15 mouse cellular contexts compared by ENCODE assay signal in the genomic region with DNA sequence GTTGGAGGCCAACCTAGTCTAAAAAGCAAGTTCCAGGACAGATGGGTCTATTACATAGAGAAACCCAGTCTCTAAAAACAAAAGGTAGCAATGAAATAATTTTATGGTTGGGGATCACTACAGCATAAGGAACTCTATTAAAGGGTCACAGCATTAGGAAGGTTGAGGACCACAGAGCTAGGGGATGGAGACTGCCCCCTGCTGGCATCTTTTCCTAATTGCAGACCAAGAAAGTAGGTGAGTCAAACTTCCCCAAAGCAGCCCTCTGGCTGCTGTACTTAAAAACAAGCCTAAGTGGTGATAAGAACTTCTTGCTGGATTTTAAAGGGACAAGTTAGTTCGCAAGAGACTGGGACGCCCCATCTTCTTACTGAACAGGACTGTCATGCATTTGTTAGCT. TPM values are rescaled to one million over a fixed set of nuclear protein-coding genes. Genes with fewer than 3 reads are reported as not detected.
DNase-seq lines count a peak whose midpoint lies in the region; ATAC-seq and TF ChIP-seq lines count a peak whose summit lies in the region.
"Had no signal": no experiment of that assay in that cellular context is flagged by ENCODE, and none has a peak within 500 bp of the region (broad histone marks: within the 10 kb centered on the region; RNA-seq: fewer than 3 reads in every experiment).

No protein-coding gene starts in this region.

- DNase-seq in lung, adult 2 months: no peak
- DNase-seq in lung, postnatal 4 days: no peak
- peak; percentile 4 for DNase-seq in splenic B cell, adult 2 months (ENCODE audit: low read depth, low spot score)
- DNase-seq in testis, postnatal 10 days (ENCODE audit: low spot score): no peak

- no peaks in the 10 kb centered on the region for H3K4me1 ChIP-seq in intestine, postnatal 0 days (replicated peaks; ENCODE audit: control insufficient read depth, insufficient read depth, low read length)
- no peaks in the 10 kb centered on the region for H3K4me1 ChIP-seq in intestine, embryonic 15.5 days (replicated peaks)
- H3K4me1 ChIP-seq in lung, adult 2 months (ENCODE audit: control insufficient read depth, insufficient read depth, low read length): no peaks in the 10 kb centered on the region
- H3K4me1 ChIP-seq in E14TG2a.4 (replicated peaks; ENCODE audit: low read depth, low read length): peaks cover 14% of the 10 kb centered on the region; the same call in 1 of the 2 replicates
- H3K4me1 ChIP-seq: forebrain, embryonic 15.5 days; heart, embryonic 13.5 days; hindbrain, embryonic 10.5 days; limb, embryonic 15.5 days; neural tube, embryonic 15.5 days had no signal

- no peak overlapping the region for H3K9ac ChIP-seq in intestine, postnatal 0 days (ENCODE audit: low read depth, low read length)
- H3K9ac ChIP-seq in intestine, embryonic 15.5 days: no peak overlapping the region
- H3K9ac ChIP-seq: forebrain, embryonic 15.5 days; heart, embryonic 13.5 days; limb, embryonic 15.5 days; neural tube, embryonic 15.5 days had no signal

- no peak for TF ChIP-seq POLR2A in lung, adult 2 months (IDR thresholded peaks at IDR 0.05; ENCODE audit: borderline replicate concordance, extremely low read depth, low read depth, low read length)

- no peaks in the 10 kb centered on the region for H3K36me3 ChIP-seq in intestine, postnatal 0 days (ENCODE audit: control insufficient read depth, insufficient read depth)
- H3K36me3 ChIP-seq in intestine, embryonic 15.5 days: no peaks in the 10 kb centered on the region
- no peaks in the 10 kb centered on the region for H3K36me3 ChIP-seq in E14TG2a.4 (ENCODE audit: insufficient read depth, low read length)
- no peaks in the 10 kb centered on the region for H3K36me3 ChIP-seq in splenic B cell, adult 2 months (ENCODE audit: control insufficient read depth, insufficient read depth, low read length, poor library complexity, severe bottlenecking)
- H3K36me3 ChIP-seq: forebrain, embryonic 15.5 days; heart, embryonic 13.5 days; hindbrain, embryonic 10.5 days; limb, embryonic 15.5 days; neural tube, embryonic 15.5 days had no signal

- 0 out of 2 replicates have a peak, but pooled peaks have one; percentile 27 for TF ChIP-seq CTCF in intestine, postnatal 0 days (IDR thresholded peaks at IDR 0.05; ENCODE audit: low read depth)
- TF ChIP-seq CTCF in lung, adult 2 months (IDR thresholded peaks at IDR 0.05; ENCODE audit: insufficient read depth, low read length): 0 out of 2 replicates have a peak, but pooled peaks have one; percentile 5
- TF ChIP-seq CTCF in E14TG2a.4 (conservative IDR thresholded peaks at IDR 0.05; ENCODE audit: low read length): peak; percentile 59

- no peak for ATAC-seq in intestine, postnatal 0 days
- ATAC-seq in intestine, embryonic 15.5 days: no peak
- ATAC-seq: CD4-positive, CD25-positive, alpha-beta regulatory T cell, adult 4 months; forebrain, embryonic 15.5 days; intestine, embryonic 16.5 days had no signal

- WGBS in intestine, postnatal 0 days: 39% methylated on average over 2 of the region's 2 CpGs
- 53% methylated on average over 2 of the region's 2 CpGs for WGBS in intestine, embryonic 15.5 days
- 55% methylated on average over 2 of the region's 2 CpGs for WGBS in lung, adult 2 months

- no peak overlapping the region for H3K4me2 ChIP-seq in intestine, postnatal 0 days (replicated peaks; ENCODE audit: low read depth)
- H3K4me2 ChIP-seq in intestine, embryonic 15.5 days (replicated peaks): no peak overlapping the region
- H3K4me2 ChIP-seq: forebrain, embryonic 15.5 days; heart, embryonic 13.5 days; limb, embryonic 15.5 days; neural tube, embryonic 15.5 days had no signal

- no peaks in the 10 kb centered on the region for H3K9me3 ChIP-seq in intestine, postnatal 0 days (ENCODE audit: control insufficient read depth)
- H3K9me3 ChIP-seq in intestine, embryonic 15.5 days: no peaks in the 10 kb centered on the region
- H3K9me3 ChIP-seq in E14TG2a.4 (ENCODE audit: low read length): no peaks in the 10 kb centered on the region; the same call in 1 of the 2 replicates
- H3K9me3 ChIP-seq: forebrain, embryonic 15.5 days; heart, embryonic 13.5 days; hindbrain, embryonic 10.5 days; limb, embryonic 15.5 days; neural tube, embryonic 15.5 days had no signal

- H3K27ac ChIP-seq in intestine, postnatal 0 days (ENCODE audit: low read depth, low read length): no peak overlapping the region
- H3K27ac ChIP-seq in intestine, embryonic 15.5 days: no peak overlapping the region
- H3K27ac ChIP-seq: forebrain, embryonic 15.5 days; heart, embryonic 13.5 days; hindbrain, embryonic 10.5 days; limb, embryonic 15.5 days; neural tube, embryonic 15.5 days had no signal

- no peak overlapping the region for H3K4me3 ChIP-seq in intestine, postnatal 0 days (ENCODE audit: low read depth, low read length)
- no peak overlapping the region for H3K4me3 ChIP-seq in intestine, embryonic 15.5 days (replicated peaks)
- no peak overlapping the region for H3K4me3 ChIP-seq in lung, adult 2 months (replicated peaks; ENCODE audit: extremely low read depth, low read depth, low read length)
- no peak overlapping the region for H3K4me3 ChIP-seq in E14TG2a.4 (replicated peaks; ENCODE audit: low read length)
- H3K4me3 ChIP-seq: erythroblast, embryonic 14.5 days; forebrain, embryonic 15.5 days; heart, embryonic 13.5 days; hindbrain, embryonic 10.5 days; limb, embryonic 15.5 days; neural tube, embryonic 15.5 days had no signal

- peaks cover 55% of the 10 kb centered on the region for H3K27me3 ChIP-seq in intestine, postnatal 0 days (replicated peaks; ENCODE audit: control insufficient read depth, insufficient read depth, low read length)
- peaks cover 79% of the 10 kb centered on the region for H3K27me3 ChIP-seq in intestine, embryonic 15.5 days (replicated peaks)
- peaks cover 84% of the 10 kb centered on the region for H3K27me3 ChIP-seq in E14TG2a.4 (ENCODE audit: insufficient read depth, low read length)
- no peaks in the 10 kb centered on the region for H3K27me3 ChIP-seq in splenic B cell, adult 2 months (ENCODE audit: control insufficient read depth, insufficient read depth, low read length, poor library complexity, severe bottlenecking)

RNA-seq across cellular contexts. Expression of a gene that starts 9.8 kb away (rescaled TPM):
- polyA plus RNA-seq in intestine, postnatal 0 days (2015; fragmentation: Nextera tagmentation; extraction: Ambion mirVana): not detected in 2 replicates
- 0.09 and 0.18 TPM in 2 replicates for polyA plus RNA-seq in intestine, embryonic 15.5 days (2015; fragmentation: Nextera tagmentation; extraction: Ambion mirVana)
- not detected in 2 replicates for polyA plus RNA-seq in lung, adult 2 months (2012; rRNA removed)
- polyA plus RNA-seq: CD4-positive, CD25-positive, alpha-beta regulatory T cell, adult 4 months; erythroblast, embryonic 14.5 days; forebrain, embryonic 15.5 days; intestine, embryonic 16.5 days; limb, embryonic 15.5 days had no signal

Comparison
In these comparisons a context has a peak if more than half of its experiments do, and no peak if none do; other contexts are left out.
1. CTCF ChIP-seq: peak in every context shown above with its lines; median percentile 59 in E14TG2a.4; 27 in intestine, postnatal 0 days; 5 in lung, adult 2 months.